Mouse (Mus musculus) embryonic facial prominence, embryonic 15.5 days (tissue): ENCODE data around the gene Fmnl1. TPM values are rescaled to one million over a fixed set of nuclear protein-coding genes. Genes with fewer than 3 reads are reported as not detected.

ENCODE experiments used
- ATAC-seq: fragments of 200-750 bp; cut with Nextera tagmentation; 2 replicates; pipeline ENCODE4 v1.8.0; 2017; ENCODE audit warnings: low read depth, moderate TSS enrichment; ENCODE audit not compliant: insufficient number of reproducible peaks, low FRiP score, low TSS enrichment
- H3K27ac ChIP-seq: fragments of 300-500 bp; sonication (generic); replicated peaks from 2 replicates; pipeline ENCODE4 v1.5.1; 2015; ENCODE audit warnings: mild to moderate bottlenecking, inconsistent platforms
- H3K27me3 ChIP-seq: fragments of 300-500 bp; sonication (generic); 2 replicates; pipeline ENCODE4 v1.6.1; 2015; ENCODE audit warnings: inconsistent platforms
- H3K36me3 ChIP-seq: fragments of 300-500 bp; sonication (generic); 2 replicates; pipeline ENCODE4 v1.6.1; 2015; ENCODE audit warnings: mild to moderate bottlenecking, inconsistent platforms
- H3K4me1 ChIP-seq: fragments of 300-500 bp; sonication (generic); 2 replicates; pipeline ENCODE4 v1.6.1; 2015; ENCODE audit warnings: inconsistent platforms
- H3K4me2 ChIP-seq: fragments of 300-500 bp; sonication (generic); replicated peaks from 2 replicates; pipeline ENCODE4 v1.6.1; 2015; ENCODE audit warnings: mild to moderate bottlenecking, inconsistent platforms
- H3K4me3 ChIP-seq: fragments of 300-500 bp; sonication (generic); replicated peaks from 2 replicates; pipeline ENCODE4 v1.5.1; 2015; ENCODE audit warnings: mild to moderate bottlenecking, inconsistent platforms
- H3K9ac ChIP-seq: fragments of 300-500 bp; sonication (generic); 2 replicates; pipeline ENCODE4 v1.6.1; 2015; ENCODE audit warnings: inconsistent platforms
- H3K9me3 ChIP-seq: fragments of 300-500 bp; sonication (generic); replicated peaks from 2 replicates; pipeline ENCODE4 v1.6.1; 2016; ENCODE audit warnings: inconsistent platforms
- WGBS: fragments of 180-500 bp; shearing (Covaris S2); methylation state at CpG from one replicate; pipeline ENCODE4 v1.1.7; 2015; 5-methylcytosine and 5-hydroxymethylcytosine counted together
- polyA plus RNA-seq: library from polyadenylated mRNA; unstranded; fragments of >200 nt; fragmentation: Nextera tagmentation; extraction: Ambion mirVana; gene quantifications from 2 replicates; pipeline ENCODE4 v1.2.1, GENCODE M21; 2015

Gene Fmnl1
- polyA plus RNA-seq, 1 experiment from 2014 or later, result 2.7 TPM

DNA sequence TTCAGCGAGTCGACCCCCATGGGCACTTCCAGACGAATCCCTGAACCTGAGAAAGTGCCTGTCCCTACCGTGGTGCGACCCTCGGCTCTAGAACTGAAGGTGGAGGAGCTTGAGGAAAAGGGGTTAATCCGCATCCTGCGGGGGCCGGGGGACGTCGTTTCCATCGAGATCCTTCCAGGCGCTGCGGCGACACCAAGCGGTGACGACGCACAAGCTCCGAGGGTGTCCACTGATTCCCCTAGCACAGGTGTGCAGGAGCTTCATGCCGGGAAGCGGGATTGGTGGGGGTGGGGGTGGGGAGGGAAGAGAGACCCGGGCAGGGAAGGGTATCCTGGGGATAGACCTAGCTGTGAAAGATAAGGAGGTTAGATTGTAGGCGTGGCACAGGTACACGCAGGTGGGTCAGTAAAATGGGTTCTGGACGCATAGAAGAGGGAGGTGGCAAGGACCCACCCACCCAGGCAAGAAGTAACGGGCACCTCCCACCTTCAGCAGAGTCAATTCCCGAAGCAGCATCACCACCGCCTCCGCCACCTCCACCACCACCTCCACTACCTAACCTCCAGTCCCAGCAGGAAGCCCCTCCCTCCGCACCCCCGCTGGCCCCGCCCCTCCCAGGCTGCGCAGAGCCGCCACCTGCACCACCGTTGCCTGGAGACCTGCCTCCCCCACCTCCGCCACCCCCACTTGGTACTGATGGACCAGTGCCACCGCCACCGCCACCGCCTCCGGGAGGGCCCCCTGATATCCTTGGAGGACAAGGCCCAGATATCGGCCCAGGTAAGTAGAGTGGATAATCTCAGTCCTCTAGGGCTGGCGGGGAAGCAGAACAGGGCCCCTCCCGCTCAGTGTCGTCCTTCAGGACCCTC is 22.3 kb downstream of the Fmnl1 start:
- peaks cover 77% of the 10 kb centered on the region for H3K27me3 ChIP-seq
- H3K9me3 ChIP-seq, result no peaks in the 10 kb centered on the region
- H3K4me3 ChIP-seq, result peak overlapping the region; percentile 32
- H3K27ac ChIP-seq, result no peak overlapping the region
- peak overlapping the region; percentile 55 for H3K4me2 ChIP-seq
- WGBS, result 12% methylated on average over 44 of the region's 44 CpGs
- H3K36me3 ChIP-seq, result no peaks in the 10 kb centered on the region
- peaks cover 18% of the 10 kb centered on the region for H3K4me1 ChIP-seq
- no peak overlapping the region; the same call in 1 of the 2 replicates for H3K9ac ChIP-seq
- ATAC-seq, result peak; percentile 21; the same call in 1 of the 2 replicates

DNA sequence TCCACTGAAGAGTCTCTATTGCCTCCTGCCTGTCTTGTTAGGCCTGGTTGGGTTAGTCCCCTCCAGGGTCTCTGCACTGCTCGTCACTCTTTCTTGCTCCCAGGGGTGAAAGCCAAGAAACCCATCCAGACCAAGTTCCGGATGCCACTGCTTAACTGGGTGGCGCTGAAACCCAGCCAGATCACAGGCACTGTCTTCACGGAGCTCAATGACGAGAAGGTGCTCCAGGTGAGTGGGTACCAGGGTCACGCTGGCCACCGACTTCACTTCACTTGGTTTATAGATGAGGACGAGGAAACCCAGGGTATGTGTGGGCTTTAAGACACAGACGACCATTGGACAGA is 22.9 kb downstream of the Fmnl1 start:
- H3K27me3 ChIP-seq, result peaks cover 83% of the 10 kb centered on the region
- no peak overlapping the region for H3K27ac ChIP-seq
- H3K4me3 ChIP-seq, result no peak overlapping the region
- no peak for ATAC-seq
- no peaks in the 10 kb centered on the region for H3K36me3 ChIP-seq
- H3K9me3 ChIP-seq, result no peaks in the 10 kb centered on the region
- WGBS, result 33% methylated on average over 9 of the region's 9 CpGs
- H3K4me1 ChIP-seq, result peaks cover 24% of the 10 kb centered on the region
- H3K9ac ChIP-seq, result no peak overlapping the region
- no peak overlapping the region for H3K4me2 ChIP-seq

GRCm38 (mm10) chr11:103195236-103195635 is 24.3 kb downstream of the Fmnl1 start:
- Histone ChIP-seq H3K9ac (no peak overlapping the region), H3K4me1 (peaks cover 38% of the 10 kb centered on the region), H3K36me3 (no peaks in the 10 kb centered on the region), H3K9me3 (no peaks in the 10 kb centered on the region), H3K4me3 (no peak overlapping the region), H3K4me2 (no peak overlapping the region), H3K27ac (no peak overlapping the region), H3K27me3 (peaks cover 97% of the 10 kb centered on the region)
- no peak for ATAC-seq
- WGBS, result 85% methylated on average over 18 of the region's 18 CpGs

DNA sequence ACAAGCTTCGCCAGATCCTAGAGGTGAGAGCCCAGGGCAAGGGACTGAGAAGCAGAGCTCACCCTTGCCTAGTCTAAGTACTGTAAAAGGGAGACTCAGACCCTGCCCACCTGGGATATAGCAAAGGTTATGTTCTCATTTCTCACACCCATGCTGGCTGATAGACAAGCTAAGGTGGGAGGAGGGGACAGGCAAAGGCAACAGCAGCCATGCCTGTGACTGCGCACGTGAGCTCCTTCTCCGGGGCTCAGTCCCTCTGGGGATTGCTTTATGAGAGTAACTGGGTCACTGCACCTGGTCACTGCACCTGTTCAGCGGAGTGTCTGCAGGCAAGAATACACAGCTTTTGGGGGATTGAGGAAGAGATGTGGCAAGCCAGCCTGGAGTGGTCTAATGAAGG is 24.7 kb downstream of the Fmnl1 start:
- no peak overlapping the region for H3K4me3 ChIP-seq
- H3K4me2 ChIP-seq, result no peak overlapping the region
- no peak overlapping the region for H3K9ac ChIP-seq
- no peaks in the 10 kb centered on the region for H3K36me3 ChIP-seq
- ATAC-seq, result no peak
- WGBS, result 78% methylated on average over 5 of the region's 5 CpGs
- H3K4me1 ChIP-seq, result peaks cover 38% of the 10 kb centered on the region
- peaks cover 98% of the 10 kb centered on the region for H3K27me3 ChIP-seq
- H3K27ac ChIP-seq, result no peak overlapping the region
- no peaks in the 10 kb centered on the region for H3K9me3 ChIP-seq

- no peaks in the 10 kb centered on the region for H3K9me3 ChIP-seq
- no peak overlapping the region for H3K9ac ChIP-seq
- no peak overlapping the region for H3K4me2 ChIP-seq
- ATAC-seq, result no peak
- WGBS, result 80% methylated on average over 4 of the region's 4 CpGs
- H3K4me1 ChIP-seq, result peaks cover 43% of the 10 kb centered on the region
- H3K27ac ChIP-seq, result no peak overlapping the region
- H3K36me3 ChIP-seq, result no peaks in the 10 kb centered on the region
- H3K4me3 ChIP-seq, result no peak overlapping the region
- peaks cover 84% of the 10 kb centered on the region for H3K27me3 ChIP-seq
Measured at GRCm38 (mm10) chr11:103197340-103197739, 26.4 kb downstream of the Fmnl1 start.

- 7% methylated on average over 16 of the region's 16 CpGs for WGBS
- H3K4me2 ChIP-seq, result peak overlapping the region; percentile 87
- peak overlapping the region; percentile 49 for H3K4me3 ChIP-seq
- no peaks in the 10 kb centered on the region for H3K9me3 ChIP-seq
- no peaks in the 10 kb centered on the region for H3K36me3 ChIP-seq
- H3K4me1 ChIP-seq, result peaks cover 33% of the 10 kb centered on the region
- H3K27ac ChIP-seq, result no peak overlapping the region
- H3K27me3 ChIP-seq, result peaks cover 74% of the 10 kb centered on the region
- ATAC-seq, result no peak
- 0 out of 2 replicates have a peak overlapping the region, but pooled peaks have one; percentile 15 for H3K9ac ChIP-seq
Measured at GRCm38 (mm10) chr11:103198339-103198738, 27.4 kb downstream of the Fmnl1 start.

GRCm38 (mm10) chr11:103198911-103199803 is 28.2 kb downstream of the Fmnl1 start:
- no peaks in the 10 kb centered on the region for H3K36me3 ChIP-seq
- H3K27ac ChIP-seq, result no peak overlapping the region
- H3K9me3 ChIP-seq, result no peaks in the 10 kb centered on the region
- H3K27me3 ChIP-seq, result peaks cover 65% of the 10 kb centered on the region
- peak overlapping the region; percentile 15; the same call in 1 of the 2 replicates for H3K9ac ChIP-seq
- 3% methylated on average over 59 of the region's 59 CpGs for WGBS
- peak; percentile 51 for ATAC-seq
- H3K4me3 ChIP-seq, result peak overlapping the region; percentile 49
- peaks cover 32% of the 10 kb centered on the region for H3K4me1 ChIP-seq
- H3K4me2 ChIP-seq, result peak overlapping the region; percentile 87

- Histone ChIP-seq H3K4me1 (peaks cover 32% of the 10 kb centered on the region), H3K9ac (no peak overlapping the region), H3K4me3 (no peak overlapping the region), H3K9me3 (no peaks in the 10 kb centered on the region), H3K4me2 (no peak overlapping the region), H3K36me3 (no peaks in the 10 kb centered on the region), H3K27ac (0 out of 2 replicates have a peak overlapping the region, but pooled peaks have one; percentile 12), H3K27me3 (peaks cover 40% of the 10 kb centered on the region)
- peak; percentile 72 for ATAC-seq
- 5% methylated on average over 6 of the region's 6 CpGs for WGBS
Measured at GRCm38 (mm10) chr11:103201664-103202063, 30.8 kb downstream of the Fmnl1 start.

DNA sequence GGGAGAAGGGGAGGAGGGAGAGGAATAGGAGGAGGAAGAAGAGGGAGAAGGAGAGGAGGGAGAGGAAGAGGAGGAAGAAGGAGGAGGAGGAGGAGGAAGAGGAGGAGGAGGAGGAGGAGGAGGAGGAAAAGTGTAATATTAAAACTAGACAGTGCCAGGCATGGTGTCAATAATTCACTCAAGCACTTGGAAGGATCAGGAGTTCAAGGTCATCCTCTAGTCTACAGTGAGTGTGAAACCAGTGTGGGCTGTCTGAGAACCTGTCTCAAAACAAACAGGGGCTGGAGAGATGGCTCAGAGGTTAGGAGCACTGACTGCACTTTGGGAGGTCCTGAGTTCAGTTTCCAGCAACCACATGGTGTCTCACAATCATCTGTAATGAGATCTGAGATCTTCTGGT is 31.5 kb downstream of the Fmnl1 start:
- no peak overlapping the region for H3K27ac ChIP-seq
- ATAC-seq, result no peak
- H3K9me3 ChIP-seq, result no peaks in the 10 kb centered on the region
- peaks cover 32% of the 10 kb centered on the region for H3K4me1 ChIP-seq
- H3K4me2 ChIP-seq, result no peak overlapping the region
- peaks cover 34% of the 10 kb centered on the region for H3K27me3 ChIP-seq
- H3K4me3 ChIP-seq, result no peak overlapping the region
- H3K36me3 ChIP-seq, result no peaks in the 10 kb centered on the region
- no peak overlapping the region for H3K9ac ChIP-seq

- no peak overlapping the region for H3K4me2 ChIP-seq
- no peaks in the 10 kb centered on the region for H3K27me3 ChIP-seq
- no peak for ATAC-seq
- no peak overlapping the region for H3K4me3 ChIP-seq
- H3K27ac ChIP-seq, result no peak overlapping the region
- H3K36me3 ChIP-seq, result no peaks in the 10 kb centered on the region
- H3K9me3 ChIP-seq, result no peaks in the 10 kb centered on the region
- WGBS, result 86% methylated on average over 6 of the region's 6 CpGs
- peaks cover 8% of the 10 kb centered on the region for H3K4me1 ChIP-seq
- H3K9ac ChIP-seq, result no peak overlapping the region
Measured at GRCm38 (mm10) chr11:103206203-103206602, 35.3 kb downstream of the Fmnl1 start.

DNA sequence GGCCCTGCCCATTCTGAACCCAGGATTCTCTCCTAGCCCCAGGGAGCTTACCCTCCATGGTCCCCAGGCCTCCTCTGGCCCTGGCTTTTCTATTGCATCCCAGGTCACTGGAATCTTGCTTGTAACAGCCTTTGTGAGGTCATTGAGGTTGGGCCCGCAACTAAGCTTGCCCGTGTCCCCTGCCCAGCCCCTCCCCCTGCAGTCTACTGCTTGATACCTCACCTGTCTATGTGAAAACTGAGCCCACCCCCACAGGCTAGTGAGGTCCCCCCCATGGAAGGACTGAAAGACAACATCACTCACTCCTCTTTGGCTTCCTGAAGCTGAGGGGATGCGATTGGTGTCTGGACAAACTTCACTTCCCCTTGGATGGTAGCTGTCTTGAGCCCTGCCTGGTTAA is 37.6 kb downstream of the Fmnl1 start, which contains the start of gene 1700023F06Rik:
TSS of gene 1700023F06Rik (minus strand) at position 101 of the 400 bp plus-strand sequence.
- WGBS, result 86% methylated on average over 3 of the region's 3 CpGs
- Histone ChIP-seq H3K27me3 (no peaks in the 10 kb centered on the region), H3K4me3 (no peak within 1 kb of the TSS), H3K36me3 (no peaks in the 10 kb centered on the region), H3K4me1 (no peaks in the 10 kb centered on the region), H3K4me2 (no peak within 1 kb of the TSS), H3K27ac (no peak within 1 kb of the TSS), H3K9ac (no peak within 1 kb of the TSS), H3K9me3 (no peaks in the 10 kb centered on the region)
- ATAC-seq, result no peak
